Mouse (Mus musculus) lung, embryonic 14.5 days (tissue): ENCODE measurements around the gene Tec. TPM values are rescaled to one million over a fixed set of nuclear protein-coding genes. Genes with fewer than 3 reads are reported as not detected.
A peak's percentile ranks its signal among the peaks of the same experiment; 100 is the strongest.

Source experiments
- ATAC-seq: fragments of 200-750 bp; cut with Nextera tagmentation; 2 replicates; pipeline ENCODE4 v1.8.0; 2017; ENCODE audit warnings: mild to moderate bottlenecking, moderate TSS enrichment, moderate library complexity; ENCODE audit not compliant: insufficient read depth
- DNase-seq: peaks from one replicate; pipeline ENCODE4 v3.0.0-alpha.2; 2015
- H3K27ac ChIP-seq: fragments of 300-500 bp; sonication (generic); 2 replicates; pipeline ENCODE4 v1.5.1; 2014; ENCODE audit warnings: low read depth, mild to moderate bottlenecking, moderate library complexity
- H3K27me3 ChIP-seq: fragments of 300-500 bp; sonication (generic); 2 replicates; pipeline ENCODE4 v1.6.1; 2014; ENCODE audit warnings: low read length, control low read depth; ENCODE audit not compliant: insufficient read depth
- H3K36me3 ChIP-seq: fragments of 300-500 bp; sonication (generic); 2 replicates; pipeline ENCODE4 v1.6.1; 2014; ENCODE audit warnings: control low read depth; ENCODE audit not compliant: insufficient read depth
- H3K4me1 ChIP-seq: fragments of 300-500 bp; sonication (generic); 2 replicates; pipeline ENCODE4 v1.6.1; 2014; ENCODE audit warnings: antibody characterized with exemption, control low read depth; ENCODE audit not compliant: insufficient read depth
- H3K4me2 ChIP-seq: fragments of 300-500 bp; sonication (generic); 2 replicates; pipeline ENCODE4 v1.6.1; 2014; ENCODE audit warnings: mild to moderate bottlenecking
- H3K4me3 ChIP-seq: fragments of 300-500 bp; sonication (generic); 2 replicates; pipeline ENCODE4 v1.5.1; 2014; ENCODE audit warnings: low read depth, low read length
- H3K9ac ChIP-seq: fragments of 300-500 bp; sonication (generic); 2 replicates; pipeline ENCODE4 v1.6.1; 2014
- H3K9me3 ChIP-seq: fragments of 300-500 bp; sonication (generic); 2 replicates; pipeline ENCODE4 v1.6.1; 2016; ENCODE audit warnings: low read depth, low read length, control low read depth
- CTCF ChIP-seq: IDR thresholded peaks from 2 replicates; pipeline ENCODE4 v1.5.1; 2016; ENCODE audit warnings: antibody characterized with exemption, low read depth
- WGBS: fragments of 180-500 bp; shearing (Covaris S2); extraction: QIAGEN DNeasy Blood & Tissue Kit; methylation state at CpG from one replicate; pipeline ENCODE4 v1.1.7; 2014; 5-methylcytosine and 5-hydroxymethylcytosine counted together
- polyA plus RNA-seq: library from polyadenylated mRNA; unstranded; fragments of >200 nt; fragmentation: Nextera tagmentation; extraction: Ambion mirVana; gene quantifications from 2 replicates; pipeline ENCODE4 v1.2.1, GENCODE M21; 2014

Gene Tec
- polyA plus RNA-seq, 1 experiment from 2014 or later, result 3.5 TPM

GRCm38 (mm10) chr5:72798563-72798962 is 69.7 kb downstream of the Tec start:
- no peaks in the 10 kb centered on the region for H3K9me3 ChIP-seq
- H3K4me3 ChIP-seq, result no peak overlapping the region
- no peaks in the 10 kb centered on the region for H3K36me3 ChIP-seq
- no peak for DNase-seq
- H3K27ac ChIP-seq, result no peak overlapping the region
- H3K9ac ChIP-seq, result no peak overlapping the region
- ATAC-seq, result no peak
- 83% methylated on average over 4 of the region's 4 CpGs for WGBS
- no peak overlapping the region for H3K4me2 ChIP-seq
- H3K27me3 ChIP-seq, result no peaks in the 10 kb centered on the region
- TF ChIP-seq CTCF, result no peak
- no peaks in the 10 kb centered on the region for H3K4me1 ChIP-seq

- DNase-seq (peak; percentile 58), ATAC-seq (peak; percentile 67)
- WGBS, result 32% methylated on average over 14 of the region's 14 CpGs
- Histone ChIP-seq H3K9me3 (no peaks in the 10 kb centered on the region), H3K4me3 (peak overlapping the region; percentile 15; the same call in 1 of the 2 replicates), H3K27me3 (no peaks in the 10 kb centered on the region), H3K9ac (peak overlapping the region; percentile 46), H3K27ac (peak overlapping the region; percentile 52; the same call in 1 of the 2 replicates), H3K4me2 (peak overlapping the region; percentile 54), H3K4me1 (no peaks in the 10 kb centered on the region), H3K36me3 (no peaks in the 10 kb centered on the region)
- TF ChIP-seq CTCF, result no peak
Observed at GRCm38 (mm10) chr5:72796186-72796613, 72.1 kb downstream of the Tec start.

GRCm38 (mm10) chr5:72793309-72793850 is 74.9 kb downstream of the Tec start:
- no peaks in the 10 kb centered on the region for H3K27me3 ChIP-seq
- H3K4me1 ChIP-seq, result no peaks in the 10 kb centered on the region
- no peak overlapping the region for H3K4me3 ChIP-seq
- H3K36me3 ChIP-seq, result no peaks in the 10 kb centered on the region
- TF ChIP-seq CTCF, result no peak
- H3K9me3 ChIP-seq, result no peaks in the 10 kb centered on the region
- H3K9ac ChIP-seq, result no peak overlapping the region
- no peak overlapping the region for H3K4me2 ChIP-seq
- ATAC-seq (no peak), DNase-seq (no peak)
- 69% methylated on average over 3 of the region's 3 CpGs for WGBS
- no peak overlapping the region for H3K27ac ChIP-seq

GRCm38 (mm10) chr5:72791789-72792188 is 76.5 kb downstream of the Tec start:
- peak; percentile 50; the same call in 1 of the 2 replicates for ATAC-seq
- H3K27ac ChIP-seq, result no peak overlapping the region
- TF ChIP-seq CTCF, result no peak

GRCm38 (mm10) chr5:72791386-72791785 is 76.9 kb downstream of the Tec start:
- H3K4me2 ChIP-seq, result no peak overlapping the region
- no peaks in the 10 kb centered on the region for H3K4me1 ChIP-seq
- DNase-seq (no peak), ATAC-seq (no peak)
- no peaks in the 10 kb centered on the region for H3K27me3 ChIP-seq
- no peak overlapping the region for H3K9ac ChIP-seq
- H3K27ac ChIP-seq, result no peak overlapping the region
- no peak for TF ChIP-seq CTCF
- no peaks in the 10 kb centered on the region for H3K36me3 ChIP-seq
- H3K9me3 ChIP-seq, result no peaks in the 10 kb centered on the region
- 47% methylated on average over 4 of the region's 4 CpGs for WGBS
- H3K4me3 ChIP-seq, result no peak overlapping the region

More at GRCm38 (mm10) chr5:72791789-72792188, 76.5 kb downstream of the Tec start:
- DNase-seq, result peak; percentile 36
- no peak overlapping the region for H3K4me3 ChIP-seq
- H3K27me3 ChIP-seq, result no peaks in the 10 kb centered on the region
- no peaks in the 10 kb centered on the region for H3K36me3 ChIP-seq
- no peak overlapping the region for H3K4me2 ChIP-seq
- H3K9me3 ChIP-seq, result no peaks in the 10 kb centered on the region
- 7% methylated on average over 6 of the region's 6 CpGs for whole genome bisulfite sequencing
- no peaks in the 10 kb centered on the region for H3K4me1 ChIP-seq
- H3K9ac ChIP-seq, result no peak overlapping the region

GRCm38 (mm10) chr5:72785451-72785850 is 82.8 kb downstream of the Tec start:
- Histone ChIP-seq H3K9ac (no peak overlapping the region), H3K4me3 (no peak overlapping the region), H3K27ac (no peak overlapping the region), H3K4me1 (no peaks in the 10 kb centered on the region), H3K27me3 (no peaks in the 10 kb centered on the region), H3K36me3 (no peaks in the 10 kb centered on the region), H3K4me2 (no peak overlapping the region), H3K9me3 (no peaks in the 10 kb centered on the region)
- DNase-seq (no peak), ATAC-seq (no peak)
- no peak; the same call in 1 of the 2 replicates for TF ChIP-seq CTCF
- WGBS, result 40% methylated on average over 4 of the region's 4 CpGs

GRCm38 (mm10) chr5:72784719-72785118 is 83.6 kb downstream of the Tec start:
- ATAC-seq (no peak), DNase-seq (no peak)
- no peaks in the 10 kb centered on the region for H3K4me1 ChIP-seq
- no peak overlapping the region for H3K4me2 ChIP-seq
- no peak overlapping the region for H3K9ac ChIP-seq
- no peaks in the 10 kb centered on the region for H3K36me3 ChIP-seq
- H3K27ac ChIP-seq, result no peak overlapping the region
- whole genome bisulfite sequencing, result 76% methylated on average over 3 of the region's 3 CpGs
- no peak for TF ChIP-seq CTCF
- no peaks in the 10 kb centered on the region for H3K27me3 ChIP-seq
- no peak overlapping the region for H3K4me3 ChIP-seq
- H3K9me3 ChIP-seq, result no peaks in the 10 kb centered on the region
